Mouse (Mus musculus) c-Kit-positive CD71-positive TER-119-positive erythroid progenitor cells, embryonic 14.5 days (primary cell): Measurements from ENCODE around the gene Il3.
"Not testable (repeated sequence)": the region's sequence is repeated elsewhere in the genome, so short reads cannot be mapped to it uniquely, and the experiment has no call there.

Experiments used
- DNase-seq: peaks from one replicate; pipeline ENCODE4 v3.0.0-alpha.2; 2013; ENCODE audit warnings: low spot score

The Il3 gene

DNA sequence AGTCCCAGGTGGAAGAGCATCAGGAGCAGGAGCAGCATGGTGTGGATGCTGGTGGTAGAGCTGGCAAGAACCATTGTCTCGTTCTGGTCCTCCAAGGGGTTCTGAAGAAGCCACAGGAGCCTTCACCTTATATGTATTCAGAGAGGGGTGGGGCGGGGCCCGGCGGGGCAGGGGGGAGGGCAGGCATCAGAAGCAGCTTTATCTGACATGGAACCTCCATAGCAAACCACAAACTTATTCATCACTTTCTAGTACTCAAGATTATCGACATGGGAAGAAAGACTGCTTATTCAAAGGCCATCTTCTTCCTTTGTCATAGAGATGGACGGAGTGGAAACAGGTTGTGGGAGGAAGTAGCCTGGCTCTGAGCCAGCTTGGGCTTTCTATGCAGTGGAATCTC, at the start of gene Il3:
Gene Il3, minus strand, starts transcription at position 101 of the 400 bp plus-strand sequence.
- no peak for DNase-seq

DNA sequence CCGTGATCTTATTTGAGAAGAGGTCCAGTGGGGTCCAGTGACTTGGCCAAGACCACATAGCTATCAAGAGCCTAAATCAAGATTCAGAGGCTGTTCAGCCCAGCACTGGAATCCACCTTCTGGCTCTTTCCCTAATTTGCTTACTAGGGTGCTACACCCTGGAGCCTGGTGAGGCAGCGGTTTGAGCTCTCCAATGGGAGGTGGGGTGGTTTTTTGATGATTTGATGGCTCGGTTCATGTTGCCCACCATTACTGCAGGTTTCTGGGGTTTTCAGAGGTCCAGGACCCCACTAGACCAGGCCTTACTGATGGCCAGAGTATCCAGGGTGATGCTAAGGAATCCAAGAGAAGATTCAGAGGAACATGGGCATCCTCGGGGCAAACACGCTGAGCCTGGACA, 48.3 kb upstream of the Il3 start:
- no peak for DNase-seq

DNA sequence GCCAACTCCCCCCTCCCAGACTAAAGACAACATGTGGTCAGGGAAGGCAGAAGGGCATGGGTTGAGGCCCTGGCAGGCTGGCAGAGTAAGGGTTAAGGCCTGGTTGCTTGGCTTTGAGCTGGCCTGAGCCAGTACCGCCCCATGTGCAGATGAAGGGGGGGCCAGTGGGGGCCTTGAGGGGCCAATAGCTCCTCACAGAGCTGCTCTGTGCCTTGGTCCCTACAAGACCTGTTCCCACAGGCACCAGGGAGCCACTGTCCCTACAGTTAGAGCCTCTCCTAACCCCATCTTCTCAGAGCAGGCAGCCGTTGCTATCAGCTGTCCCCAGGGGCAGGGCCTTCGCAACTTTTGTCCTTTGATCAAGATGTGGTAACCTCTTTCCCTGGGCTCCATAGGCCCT, 47.7 kb upstream of the Il3 start:
- peak; percentile 24 for DNase-seq

DNA sequence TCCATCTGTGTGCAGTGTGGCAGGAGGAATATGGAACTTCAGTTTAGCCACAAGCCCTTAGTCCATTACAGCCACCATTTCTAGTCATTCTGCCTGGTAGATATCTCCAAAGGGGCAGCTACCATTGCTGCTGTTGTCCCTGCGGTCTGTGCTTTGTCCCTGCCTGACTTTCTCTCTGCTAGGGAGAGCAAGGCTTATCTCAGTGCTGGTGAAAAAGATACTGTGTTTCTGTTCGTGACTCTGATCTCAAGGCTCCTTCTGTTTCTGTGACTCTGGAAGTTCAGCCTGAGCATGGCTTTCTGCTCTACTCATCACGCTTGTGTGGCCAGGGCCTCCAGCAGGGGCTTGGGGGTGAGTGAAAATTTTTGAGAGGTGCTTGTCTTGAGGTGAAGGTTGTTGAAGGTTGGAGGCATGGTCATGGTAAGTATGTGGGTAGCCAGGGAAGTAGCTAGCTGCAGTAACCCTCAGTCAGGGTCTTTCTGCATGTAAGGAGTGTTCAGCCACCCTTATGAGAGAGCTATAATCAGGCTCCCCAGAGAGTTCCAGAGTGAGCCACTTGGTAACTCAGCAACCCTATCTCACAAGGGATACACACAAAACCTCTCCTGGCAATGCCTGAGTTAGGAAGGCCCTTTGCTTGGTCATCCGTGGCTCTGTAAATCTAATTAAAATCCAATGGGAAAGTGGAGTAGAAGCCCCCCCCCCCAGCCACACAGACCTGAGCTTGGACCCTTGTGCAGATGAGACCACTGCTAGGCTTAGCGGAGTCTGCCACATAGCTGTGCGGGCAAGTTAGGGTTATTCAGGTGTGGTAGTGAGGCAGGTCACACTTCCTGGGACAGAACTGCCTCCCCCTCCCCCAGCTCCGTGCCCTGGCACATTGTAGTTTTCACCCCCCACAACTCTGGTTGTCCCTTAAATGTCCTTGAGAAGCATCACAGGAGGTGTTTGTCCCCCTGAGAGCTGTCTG, 46.6 kb upstream of the Il3 start:
- DNase-seq = peak; percentile 29

DNA sequence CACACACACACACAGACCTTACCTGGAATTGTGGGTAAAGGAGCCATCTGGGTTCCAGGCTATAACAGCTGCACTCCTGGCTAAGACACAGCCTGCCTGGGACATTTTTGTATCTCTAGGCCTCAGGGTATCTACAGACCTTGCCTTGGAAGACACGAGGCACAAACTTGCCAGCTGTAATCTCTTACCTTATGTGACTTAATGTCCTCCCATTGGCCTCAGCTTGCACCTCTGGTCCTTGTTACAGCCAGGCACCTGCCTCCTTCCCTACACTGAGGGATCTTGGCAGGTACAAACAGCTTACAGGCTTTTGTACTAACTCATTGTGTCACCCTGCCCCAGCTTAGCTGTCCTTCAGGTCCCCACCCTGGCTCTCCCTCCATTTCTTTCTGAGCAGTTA, 45.5 kb upstream of the Il3 start:
- peak; percentile 7 for DNase-seq

DNA sequence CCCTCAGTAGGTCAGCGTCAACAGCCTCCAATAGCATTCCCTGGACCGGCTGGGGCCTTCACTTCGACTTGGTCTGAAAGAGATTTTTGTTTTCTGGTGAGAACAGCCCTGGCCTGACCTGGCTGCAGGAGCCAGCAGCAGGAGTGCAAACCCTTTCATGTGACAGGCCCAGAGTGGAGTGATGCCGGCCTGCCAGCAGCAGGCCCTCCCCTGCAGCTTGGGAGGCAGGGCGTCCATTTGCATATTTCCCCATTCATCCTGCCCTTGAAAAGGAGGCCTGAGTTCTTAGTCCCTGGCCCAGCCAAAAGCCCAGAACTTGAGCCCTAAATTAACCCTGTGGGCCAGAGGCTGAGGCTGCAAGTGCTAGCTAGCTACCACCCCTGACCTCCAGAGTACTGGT, 44.9 kb upstream of the Il3 start:
- DNase-seq = no peak

DNA sequence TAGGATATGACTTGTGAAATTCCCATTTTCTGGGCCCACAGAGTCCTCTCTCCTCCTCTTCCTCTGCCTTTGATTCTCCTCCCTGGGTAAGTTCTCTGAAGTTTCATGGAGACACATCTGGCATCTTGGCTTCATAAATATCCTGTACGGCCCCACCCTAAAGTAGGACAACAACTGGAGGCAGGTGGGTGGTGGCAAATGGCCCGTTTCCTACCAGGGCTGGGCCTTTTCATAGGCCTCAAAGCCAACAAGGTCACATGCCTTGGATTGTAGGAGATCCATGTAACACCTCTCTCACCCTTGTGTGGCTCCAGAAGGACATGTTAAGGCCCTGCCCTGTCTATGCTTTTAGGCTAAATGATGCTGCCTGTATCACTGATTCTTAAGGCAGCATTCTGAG, 43.5 kb upstream of the Il3 start:
- no peak for DNase-seq

DNA sequence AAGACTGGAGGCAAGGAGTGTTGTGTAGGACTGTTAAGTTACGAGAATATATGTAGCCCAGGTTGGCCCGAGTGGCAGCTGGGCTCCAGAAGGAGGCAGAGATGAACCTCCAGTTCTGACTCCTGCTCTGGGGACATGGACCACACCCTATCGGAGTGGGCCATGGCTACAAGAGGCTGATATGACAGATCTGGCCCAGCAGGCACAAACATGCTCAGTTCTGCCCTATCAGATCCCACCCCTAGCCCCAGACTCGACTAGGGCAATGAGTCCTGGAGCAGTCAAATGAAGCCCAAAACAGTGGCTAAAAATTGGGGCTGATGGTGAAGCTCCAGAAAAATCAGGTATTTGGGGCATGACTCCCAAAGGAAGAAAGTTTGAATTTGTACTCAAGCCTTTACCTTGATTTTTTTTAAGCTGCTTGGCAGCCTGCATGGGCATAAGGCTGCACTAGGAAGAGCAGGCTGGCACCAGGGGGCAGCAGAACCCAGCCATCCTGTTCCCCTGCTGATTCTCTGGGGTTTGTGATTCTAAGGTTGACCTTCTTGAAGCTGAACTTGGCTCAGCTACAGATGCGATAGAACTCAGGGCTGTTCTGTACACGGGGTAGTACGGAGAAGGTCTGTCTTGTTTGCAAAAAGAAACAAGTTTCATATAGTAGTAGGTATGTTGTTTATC, 40.2 kb upstream of the Il3 start:
- DNase-seq = peak; percentile 12

DNA sequence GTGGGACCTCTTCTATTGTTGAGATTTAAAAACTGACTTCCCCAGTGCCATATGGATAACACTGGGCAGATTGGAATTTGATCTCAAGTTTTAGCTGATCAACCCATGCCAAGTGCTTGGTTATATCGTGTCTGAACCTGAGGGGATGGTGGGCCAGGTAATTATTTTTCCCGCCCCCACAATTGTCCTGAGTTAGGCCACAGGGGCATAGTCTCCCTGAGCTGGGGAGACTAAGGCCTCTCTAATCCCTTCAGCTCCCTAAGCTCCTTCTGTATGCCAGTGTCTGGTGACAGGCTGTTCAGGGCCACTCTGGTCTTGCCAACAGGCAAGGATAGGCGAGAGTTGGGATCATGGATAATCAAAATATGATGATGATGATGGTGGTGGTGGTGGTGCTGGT, 38.3 kb upstream of the Il3 start:
- DNase-seq = no peak

DNA sequence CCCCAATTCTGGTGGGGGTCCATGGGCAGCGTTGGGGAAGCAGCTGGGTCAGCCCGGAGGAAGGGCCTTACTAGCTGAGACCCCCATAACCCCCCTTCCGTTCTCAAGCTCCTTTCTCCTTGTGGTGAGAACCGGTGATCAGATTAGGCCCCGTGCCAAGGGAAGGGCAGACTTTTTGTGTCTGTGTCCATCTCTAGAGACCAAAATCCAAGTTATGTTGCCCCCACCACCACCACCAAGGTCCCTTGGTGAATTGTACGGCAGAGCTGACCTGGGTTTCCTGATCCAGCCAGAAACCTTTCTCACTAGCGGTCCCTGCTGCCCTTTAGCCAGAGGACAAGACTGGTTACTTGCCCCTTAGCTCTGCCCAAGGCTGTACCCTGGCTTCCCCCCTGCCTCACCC, 37.4 kb upstream of the Il3 start:
- no peak for DNase-seq

DNA sequence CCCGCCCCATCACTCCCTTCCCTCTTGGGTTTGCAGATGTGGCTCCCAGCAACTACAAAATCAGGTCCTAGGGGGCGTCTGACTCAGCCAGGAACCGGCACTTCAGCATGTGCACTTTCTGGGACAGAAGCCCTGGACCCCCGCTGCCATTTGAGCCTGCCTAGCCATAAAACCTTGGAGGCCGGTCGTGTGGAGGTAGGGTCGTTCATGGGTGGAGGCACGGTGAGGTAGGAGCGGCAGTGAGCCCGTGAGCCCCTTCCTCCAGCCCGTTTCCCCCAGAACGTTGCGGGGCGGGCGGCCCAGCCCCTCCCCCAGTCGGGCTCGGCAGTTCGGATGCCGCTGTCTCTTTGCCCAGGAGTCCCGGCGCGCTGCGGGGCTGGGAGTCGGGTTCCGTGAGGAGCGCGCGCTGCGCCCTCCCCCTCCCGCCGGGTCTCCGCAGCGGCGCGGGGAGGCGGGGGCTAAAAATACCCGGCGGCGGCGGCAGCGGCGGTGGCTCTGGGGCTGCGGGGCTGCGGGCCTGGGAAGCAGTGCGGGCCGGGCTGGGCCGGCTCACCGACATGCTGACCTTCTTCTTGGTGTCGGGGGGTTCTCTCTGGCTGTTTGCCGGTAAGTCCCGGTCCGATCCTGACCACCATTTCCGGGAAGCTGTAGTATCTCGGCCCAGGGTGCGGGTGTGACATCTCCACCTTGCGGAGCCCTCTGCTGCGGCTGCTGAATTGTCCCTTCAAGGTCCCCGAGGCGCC, 36.8 kb upstream of the Il3 start, which contains the start of gene Acsl6:
Gene Acsl6, plus strand, starts transcription at position 71 of the 743 bp plus-strand sequence.
- DNase-seq = no peak

DNA sequence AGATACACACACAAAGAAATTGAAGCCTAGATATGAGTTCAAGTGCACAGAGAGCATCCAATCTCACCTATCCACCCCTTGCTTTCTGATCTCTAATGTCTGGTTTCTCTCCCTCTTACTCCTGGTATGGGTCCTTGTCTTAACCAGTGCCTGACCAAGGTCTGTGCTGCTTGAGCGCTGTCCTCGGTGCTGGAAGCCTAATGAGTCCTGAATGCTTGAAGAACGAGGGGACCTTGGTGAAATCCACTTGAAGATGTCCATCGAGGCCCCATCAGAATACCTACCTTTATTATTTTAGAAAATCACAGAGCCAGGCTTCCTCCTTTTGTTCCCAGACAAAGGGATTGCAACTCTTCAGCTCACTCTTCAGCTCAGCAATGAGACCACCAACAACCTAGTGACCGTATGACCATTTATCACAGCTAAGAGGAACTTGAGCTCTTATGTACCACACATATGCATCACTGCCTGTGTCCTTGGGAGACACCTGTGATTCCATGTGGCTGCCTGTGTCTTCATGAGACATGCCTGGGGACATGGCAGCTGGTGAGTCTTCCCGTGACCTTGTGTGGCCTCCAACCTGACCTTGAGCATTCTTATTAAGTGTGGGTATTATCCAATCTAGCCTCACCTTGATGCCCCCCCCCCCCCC, 36.1 kb upstream of the Il3 start:
- DNase-seq = no peak

DNA sequence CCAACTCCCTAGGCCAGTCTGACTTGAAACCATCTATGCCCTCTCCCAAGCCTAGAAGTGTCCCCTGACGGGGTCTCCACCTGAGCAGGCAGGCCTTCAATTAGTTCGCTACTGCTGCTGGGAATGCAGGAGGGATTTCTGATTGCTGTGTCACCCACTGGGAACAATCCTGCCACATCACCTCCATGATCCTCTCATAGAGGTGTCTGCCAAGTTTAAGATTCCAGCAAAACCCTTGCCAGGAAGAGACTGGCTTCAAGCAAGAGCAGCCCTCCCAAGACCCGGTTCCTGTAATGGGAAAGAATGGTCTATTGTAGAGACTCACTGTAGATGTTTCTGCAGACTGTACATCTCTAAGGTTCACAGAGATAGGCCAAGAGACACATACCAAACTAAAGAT, 35.5 kb upstream of the Il3 start:
- DNase-seq = no peak

DNA sequence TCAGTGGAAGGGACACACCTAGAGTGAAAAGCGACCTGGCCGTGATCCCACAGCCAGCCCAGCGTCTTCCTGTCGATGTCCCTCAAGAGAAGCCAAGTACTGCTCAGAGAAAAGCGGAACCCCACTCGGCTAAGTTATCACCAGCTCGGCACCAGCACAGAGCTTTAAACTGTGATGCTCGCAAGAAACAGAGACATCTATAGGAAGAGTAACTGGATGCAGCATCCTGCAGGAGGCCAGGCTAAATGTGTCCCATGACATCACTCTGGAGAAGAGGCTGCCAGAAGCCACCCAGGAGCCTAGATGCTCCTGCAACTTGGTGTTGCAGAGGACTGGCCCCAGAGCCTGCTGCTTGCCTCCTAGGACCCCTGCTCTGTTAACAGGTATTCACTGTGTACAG, 34.9 kb upstream of the Il3 start:
- DNase-seq = no peak

DNA sequence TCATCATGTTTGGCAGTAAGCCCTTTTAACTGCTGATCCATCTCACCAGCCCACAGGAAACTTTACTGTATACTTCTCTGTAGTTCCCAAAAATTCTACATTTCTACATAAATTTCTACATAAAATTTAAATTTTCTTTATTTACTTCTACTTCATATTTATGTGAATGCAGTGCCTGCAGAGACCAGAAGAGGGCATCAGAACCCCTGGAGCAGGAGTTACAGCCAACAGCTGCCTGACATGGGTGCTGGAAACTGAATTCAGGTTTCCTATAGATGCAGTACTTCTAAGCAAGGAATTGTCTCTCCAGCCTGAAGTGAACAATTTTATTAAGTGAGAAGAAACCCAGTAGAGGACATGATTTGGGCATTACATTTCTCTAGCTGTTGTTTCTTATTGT, 31.7 kb upstream of the Il3 start:
- DNase-seq = no peak

DNA sequence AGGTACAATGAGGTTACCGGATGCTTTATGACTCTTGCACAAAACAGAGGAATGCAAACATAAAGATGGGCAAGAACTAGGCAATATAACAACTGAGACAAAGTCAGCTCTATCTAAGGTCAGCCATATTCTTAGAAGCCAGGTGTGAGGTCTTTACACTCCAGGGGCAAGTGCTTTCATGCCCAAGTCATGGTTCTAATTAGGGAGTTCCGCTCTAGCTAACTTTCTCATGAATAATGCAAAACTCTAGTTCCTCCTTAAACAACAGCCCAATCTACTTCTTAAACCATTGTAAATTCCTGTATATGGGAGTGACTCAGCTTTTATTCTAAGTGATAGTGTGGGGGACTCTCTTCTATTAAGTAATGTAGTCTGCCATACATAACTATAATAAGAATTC, 30.4 kb upstream of the Il3 start:
- DNase-seq = not testable (repeated sequence)

DNA sequence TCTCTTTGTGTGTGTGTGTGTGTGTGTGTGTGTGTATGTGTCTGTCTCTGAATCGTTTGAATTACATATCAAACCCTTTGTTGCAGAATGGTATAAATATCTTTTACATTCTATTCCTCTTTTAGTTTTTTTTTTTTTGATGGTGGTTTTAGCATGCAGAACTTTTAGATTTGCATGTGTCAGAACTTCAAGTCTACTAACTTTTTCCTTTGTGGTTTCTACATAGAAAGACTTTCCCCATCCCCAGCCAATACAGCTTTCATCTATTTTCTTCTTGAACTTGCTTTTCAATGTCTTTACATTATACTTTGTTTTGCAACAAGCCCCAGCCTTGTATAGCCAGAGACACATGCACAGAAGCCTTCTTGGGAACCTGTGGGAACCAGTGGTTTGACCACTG, 29.7 kb upstream of the Il3 start:
- no peak for DNase-seq

DNA sequence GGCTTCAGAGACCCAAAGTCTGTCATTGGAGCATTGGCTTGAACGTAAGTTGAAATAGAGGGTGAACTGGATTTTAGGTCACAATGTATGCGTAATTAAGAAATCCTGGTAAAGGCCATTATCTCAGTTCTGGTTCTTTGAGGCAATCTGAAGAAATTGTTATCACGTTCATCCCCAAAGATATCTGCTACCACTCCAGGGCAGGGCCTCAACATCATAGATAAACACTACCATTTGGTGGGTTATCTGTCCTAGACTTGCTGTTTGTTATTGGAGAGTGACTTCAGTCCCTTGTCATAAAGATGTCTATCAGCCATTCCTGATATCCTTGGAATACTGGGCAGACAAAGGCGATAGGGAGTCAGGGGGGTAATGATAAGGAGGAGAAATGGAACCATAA, 28.9 kb upstream of the Il3 start:
- no peak for DNase-seq

DNA sequence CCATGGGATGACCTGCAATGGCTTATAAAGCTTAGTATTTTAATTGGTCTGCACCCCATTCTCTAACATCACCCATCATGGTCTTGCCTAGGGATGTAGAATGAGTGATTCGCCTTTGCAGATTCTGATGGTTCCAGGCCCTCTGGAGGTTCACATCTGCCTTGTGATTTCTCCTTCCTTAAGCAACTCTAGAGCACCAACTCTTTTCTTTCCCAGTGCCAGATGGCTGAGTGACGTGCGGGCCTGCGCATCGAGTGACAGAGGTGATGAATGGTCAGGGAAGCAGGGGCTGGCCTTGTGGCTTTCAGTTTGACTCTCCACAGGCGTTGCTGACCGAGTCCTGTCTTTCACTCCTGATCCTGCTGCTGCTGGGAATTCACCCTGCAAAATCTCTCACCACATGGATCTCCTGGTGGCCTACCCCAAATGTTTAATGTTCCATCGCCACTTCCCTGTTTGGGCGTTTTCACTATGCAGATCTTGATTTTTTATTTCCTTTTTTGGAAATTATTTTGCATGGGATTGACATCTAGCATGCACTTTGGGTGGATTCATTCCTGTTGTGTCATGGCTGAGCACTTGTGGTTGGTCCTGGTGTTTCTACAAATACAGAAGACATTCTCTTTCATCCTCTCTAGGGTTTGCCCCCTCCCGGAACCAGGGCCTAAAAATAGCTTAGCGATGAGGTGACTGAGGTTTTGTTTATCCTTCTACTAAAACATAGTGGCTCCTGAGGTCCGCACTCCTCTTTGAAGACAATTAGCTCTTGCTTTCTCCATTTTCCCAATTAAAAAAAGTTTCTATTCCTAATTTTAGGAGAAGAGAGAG, 27.1 kb upstream of the Il3 start:
- no peak for DNase-seq

DNA sequence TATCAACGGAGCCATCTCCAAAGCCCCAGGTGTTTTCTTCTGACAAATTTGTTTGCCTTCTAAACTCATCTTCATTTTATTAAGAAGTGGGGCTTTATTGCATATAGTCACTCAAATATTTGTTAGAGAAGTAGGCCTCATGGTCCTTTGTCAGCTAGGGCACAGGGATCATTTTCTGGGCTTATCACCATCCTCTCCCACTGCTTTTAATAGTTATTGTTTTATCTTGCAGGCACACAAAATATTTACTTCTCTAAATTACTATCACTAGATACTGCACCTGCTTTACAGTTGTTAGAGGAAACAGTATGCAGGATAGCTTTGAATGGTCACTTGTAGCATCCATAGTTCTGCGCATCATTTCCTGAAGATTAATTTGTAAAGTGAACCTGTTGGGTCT, 25.1 kb upstream of the Il3 start:
- no peak for DNase-seq

DNA sequence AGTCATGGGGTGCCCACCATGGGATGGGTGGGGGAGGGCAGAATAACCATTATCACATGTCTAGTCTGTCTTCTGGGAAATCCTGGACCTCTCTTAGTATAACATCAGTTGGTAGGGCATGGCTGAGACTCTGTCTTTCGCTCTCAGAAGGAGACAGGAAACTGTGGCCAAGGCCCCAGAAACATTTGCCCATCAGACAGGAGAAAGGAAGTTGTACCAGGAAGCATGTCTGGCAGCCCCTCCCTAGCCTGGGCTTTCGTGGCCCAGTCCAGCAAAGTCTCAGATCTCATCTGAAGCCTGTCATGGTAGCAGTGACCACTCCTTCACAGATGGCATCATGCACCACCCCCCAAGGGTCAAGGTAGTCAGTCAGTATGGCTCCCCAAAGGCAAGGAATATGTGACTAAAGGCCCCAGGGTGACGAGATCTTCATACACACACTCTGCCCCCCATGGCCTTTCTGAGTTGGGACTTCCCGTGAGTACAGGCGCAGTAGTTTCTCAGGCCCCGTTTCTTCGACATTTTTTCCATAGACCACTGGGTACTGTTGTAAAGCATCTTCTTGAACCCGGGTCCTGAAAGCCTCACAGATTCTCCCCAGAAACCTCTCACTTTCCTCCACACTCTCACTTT, 20.9 kb upstream of the Il3 start:
- no peak for DNase-seq
